Mouse (Mus musculus): Measurements from ENCODE around the gene Tgfbr2.

Gene Tgfbr2

GRCm38 (mm10) chr9:116193535-116193881 is 18.3 kb upstream of the Tgfbr2 start:
- no peak for DNase-seq

- no peak for DNase-seq
Observed at GRCm38 (mm10) chr9:116192826-116193534, 17.8 kb upstream of the Tgfbr2 start.

GRCm38 (mm10) chr9:116192253-116192652 is 17.1 kb upstream of the Tgfbr2 start:
- no peak for DNase-seq

GRCm38 (mm10) chr9:116189831-116190230 is 14.7 kb upstream of the Tgfbr2 start:
- DNase-seq: no peak

- DNase-seq: no peak
Observed at GRCm38 (mm10) chr9:116188952-116189666, 13.9 kb upstream of the Tgfbr2 start.

GRCm38 (mm10) chr9:116187181-116187731 is 12.1 kb upstream of the Tgfbr2 start:
- DNase-seq: no peak

- no peak for DNase-seq
Observed at GRCm38 (mm10) chr9:116184903-116185302, 9.7 kb upstream of the Tgfbr2 start.

- DNase-seq: no peak
Observed at GRCm38 (mm10) chr9:116183035-116183434, 7.9 kb upstream of the Tgfbr2 start.

- DNase-seq: no peak
Observed at GRCm38 (mm10) chr9:116181608-116182007, 6.4 kb upstream of the Tgfbr2 start.

GRCm38 (mm10) chr9:116178151-116178550 is 3.0 kb upstream of the Tgfbr2 start:
- DNase-seq: no peak

- no peak for DNase-seq
Observed at GRCm38 (mm10) chr9:116177108-116177507, 1.9 kb upstream of the Tgfbr2 start.

- DNase-seq: no peak
Observed at GRCm38 (mm10) chr9:116175488-116176115, 442 bp upstream of the Tgfbr2 start.

GRCm38 (mm10) chr9:116173473-116174170 is 1.5 kb downstream of the Tgfbr2 start:
- no peak for DNase-seq

GRCm38 (mm10) chr9:116173059-116173458 is 2.1 kb downstream of the Tgfbr2 start:
- DNase-seq: no peak

GRCm38 (mm10) chr9:116169067-116169466 is 6.1 kb downstream of the Tgfbr2 start:
- no peak for DNase-seq

GRCm38 (mm10) chr9:116167304-116167880 is 7.8 kb downstream of the Tgfbr2 start:
- no peak for DNase-seq

- DNase-seq: no peak
Observed at GRCm38 (mm10) chr9:116166363-116166762, 8.8 kb downstream of the Tgfbr2 start.

GRCm38 (mm10) chr9:116163883-116164282 is 11.3 kb downstream of the Tgfbr2 start:
- DNase-seq: no peak

GRCm38 (mm10) chr9:116162866-116163374 is 12.2 kb downstream of the Tgfbr2 start:
- no peak for DNase-seq

GRCm38 (mm10) chr9:116160860-116161259 is 14.3 kb downstream of the Tgfbr2 start:
- no peak for DNase-seq

- DNase-seq: no peak
Observed at GRCm38 (mm10) chr9:116160067-116160466, 15.1 kb downstream of the Tgfbr2 start.

GRCm38 (mm10) chr9:116156501-116156900 is 18.7 kb downstream of the Tgfbr2 start:
- DNase-seq: no peak

- DNase-seq: no peak
Observed at GRCm38 (mm10) chr9:116152878-116153277, 22.3 kb downstream of the Tgfbr2 start.
